Comparison of ENCODE assay signal across 12 mouse cellular contexts in the genomic region with DNA sequence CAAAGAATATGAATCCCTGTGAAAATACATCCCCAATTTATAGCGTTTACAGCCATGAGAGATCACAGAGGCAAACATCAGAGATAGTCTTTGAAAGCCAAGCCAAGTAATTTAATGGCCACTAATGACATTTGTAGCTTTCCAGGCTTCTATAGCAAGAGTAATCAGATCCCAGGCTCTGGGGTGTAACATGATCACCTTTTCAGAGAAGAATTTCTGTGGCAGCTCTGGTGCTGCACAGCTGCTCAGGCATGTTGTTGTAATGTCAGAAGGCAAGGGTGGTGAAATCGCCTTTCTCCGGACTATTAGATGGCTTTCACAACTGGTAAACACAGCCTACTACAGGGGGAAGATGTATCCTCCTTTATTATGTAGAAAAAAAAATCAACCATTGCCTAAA.
DNase-seq lines count a peak whose midpoint lies in the region; ATAC-seq and TF ChIP-seq lines count a peak whose summit lies in the region.
"Had no signal": no experiment of that assay in that cellular context is flagged by ENCODE, and none has a peak within 500 bp of the region (broad histone marks: within the 10 kb centered on the region; RNA-seq: fewer than 3 reads in every experiment).

No protein-coding gene starts in this region.

- H3K9me3 ChIP-seq in kidney, postnatal 0 days (replicated peaks; ENCODE audit: low read length): no peaks in the 10 kb centered on the region
- H3K9me3 ChIP-seq in embryonic facial prominence, embryonic 15.5 days (replicated peaks): no peaks in the 10 kb centered on the region
- H3K9me3 ChIP-seq in lung, postnatal 0 days (ENCODE audit: low read length): no peaks in the 10 kb centered on the region
- H3K9me3 ChIP-seq: liver, embryonic 15.5 days had no signal

- ATAC-seq in kidney, postnatal 0 days (replicated peaks; ENCODE audit: low FRiP score, low read depth): peak; percentile 72; the same call in 1 of the 2 replicates
- ATAC-seq in embryonic facial prominence, embryonic 15.5 days (ENCODE audit: insufficient number of reproducible peaks, low FRiP score, low TSS enrichment, low read depth): peak; percentile 67
- ATAC-seq in lung, postnatal 0 days: no peak
- ATAC-seq: hindbrain, embryonic 16.5 days had no signal

- no peak overlapping the region for H3K27ac ChIP-seq in kidney, postnatal 0 days
- H3K27ac ChIP-seq in embryonic facial prominence, embryonic 15.5 days (replicated peaks): peak overlapping the region; percentile 66
- no peak overlapping the region for H3K27ac ChIP-seq in lung, postnatal 0 days (ENCODE audit: low read length)
- H3K27ac ChIP-seq: liver, embryonic 15.5 days had no signal

- no peak for TF ChIP-seq EP300 in lung, postnatal 0 days (IDR thresholded peaks at IDR 0.05)

- no peaks in the 10 kb centered on the region for H3K79me2 ChIP-seq in myocyte (ENCODE audit: control insufficient read depth, insufficient read depth)

- no peaks in the 10 kb centered on the region for H3K36me3 ChIP-seq in kidney, postnatal 0 days (ENCODE audit: insufficient read depth, low read length)
- H3K36me3 ChIP-seq in embryonic facial prominence, embryonic 15.5 days: no peaks in the 10 kb centered on the region
- no peaks in the 10 kb centered on the region for H3K36me3 ChIP-seq in myocyte (ENCODE audit: control insufficient read depth, insufficient read depth)
- H3K36me3 ChIP-seq in lung, postnatal 0 days (ENCODE audit: insufficient read depth, low read length): no peaks in the 10 kb centered on the region
- H3K36me3 ChIP-seq: liver, embryonic 15.5 days had no signal

- no peaks in the 10 kb centered on the region for H3K4me1 ChIP-seq in kidney, postnatal 0 days (replicated peaks; ENCODE audit: insufficient read depth, low read length)
- peaks cover 14% of the 10 kb centered on the region; the same call in 1 of the 2 replicates for H3K4me1 ChIP-seq in embryonic facial prominence, embryonic 15.5 days
- H3K4me1 ChIP-seq in lung, postnatal 0 days (ENCODE audit: insufficient read depth, low read depth, low read length): no peaks in the 10 kb centered on the region
- H3K4me1 ChIP-seq: liver, embryonic 15.5 days had no signal

- H3ac ChIP-seq in myocyte (ENCODE audit: control insufficient read depth, insufficient read length): no peak overlapping the region

- no peak overlapping the region for H3K9ac ChIP-seq in kidney, postnatal 0 days (ENCODE audit: low read depth, low read length)
- no peak overlapping the region for H3K9ac ChIP-seq in embryonic facial prominence, embryonic 15.5 days
- H3K9ac ChIP-seq in lung, postnatal 0 days (replicated peaks; ENCODE audit: low read depth): no peak overlapping the region
- H3K9ac ChIP-seq: liver, embryonic 15.5 days had no signal

- H3K27me3 ChIP-seq in kidney, postnatal 0 days (ENCODE audit: insufficient read depth, low read length): no peaks in the 10 kb centered on the region
- no peaks in the 10 kb centered on the region for H3K27me3 ChIP-seq in embryonic facial prominence, embryonic 15.5 days
- no peaks in the 10 kb centered on the region for H3K27me3 ChIP-seq in myocyte (ENCODE audit: control insufficient read depth, insufficient read depth, insufficient read length)
- H3K27me3 ChIP-seq in lung, postnatal 0 days (replicated peaks; ENCODE audit: insufficient read depth, low read length): no peaks in the 10 kb centered on the region
- H3K27me3 ChIP-seq: liver, embryonic 15.5 days had no signal

- no peak for TF ChIP-seq CTCF in kidney, postnatal 0 days (IDR thresholded peaks at IDR 0.05; ENCODE audit: low read depth)
- TF ChIP-seq CTCF in lung, postnatal 0 days (IDR thresholded peaks at IDR 0.05): no peak

- DNase-seq in kidney, postnatal 0 days (ENCODE audit: low spot score): peak; percentile 79
- DNase-seq in kidney, adult 11 months: no peak
- peak; percentile 56 for DNase-seq in embryo, embryonic 10 days (ENCODE audit: low spot score)
- DNase-seq in lung, postnatal 0 days (ENCODE audit: low spot score): no peak
- DNase-seq in heart, adult 9 months (ENCODE audit: low spot score in 2 of 2): no peak
- DNase-seq: adrenal gland, postnatal 25 days; gastrocnemius, postnatal 10 days; thymus, postnatal 14 days had no signal

- 17% methylated on average over 3 of the region's 3 CpGs for WGBS in kidney, postnatal 0 days
- 22% methylated on average over 3 of the region's 3 CpGs for WGBS in embryonic facial prominence, embryonic 15.5 days
- WGBS in lung, postnatal 0 days: 55% methylated on average over 3 of the region's 3 CpGs

- H3K4me2 ChIP-seq in kidney, postnatal 0 days (ENCODE audit: low read length): no peak overlapping the region
- H3K4me2 ChIP-seq in embryonic facial prominence, embryonic 15.5 days (replicated peaks): no peak overlapping the region
- H3K4me2 ChIP-seq in myocyte (ENCODE audit: low read depth): peak overlapping the region; percentile 53
- H3K4me2 ChIP-seq in lung, postnatal 0 days (replicated peaks; ENCODE audit: low read depth, low read length): no peak overlapping the region
- H3K4me2 ChIP-seq: liver, embryonic 15.5 days had no signal

- H3K4me3 ChIP-seq in kidney, postnatal 0 days (replicated peaks; ENCODE audit: low read depth, low read length): no peak overlapping the region
- no peak overlapping the region for H3K4me3 ChIP-seq in embryonic facial prominence, embryonic 15.5 days (replicated peaks)
- no peak overlapping the region for H3K4me3 ChIP-seq in myocyte
- H3K4me3 ChIP-seq in lung, postnatal 0 days (ENCODE audit: low read depth, low read length): no peak overlapping the region
- H3K4me3 ChIP-seq: liver, embryonic 15.5 days had no signal

- TF ChIP-seq POLR2A in myocyte (IDR thresholded peaks at IDR 0.05; ENCODE audit: insufficient read length, low read depth): no peak

TF ChIP-seq in myocyte, 11 proteins besides CTCF, POLR2A, EP300 and RAD21:
- TF ChIP-seq CEBPB (IDR thresholded peaks at IDR 0.05; ENCODE audit: insufficient read depth, poor library complexity, severe bottlenecking) (peak; percentile 45; the same call in 1 of the 2 replicates), TCF12 (IDR thresholded peaks at IDR 0.05; ENCODE audit: insufficient read depth, poor library complexity, severe bottlenecking) (peak; percentile 54), MYOG (IDR thresholded peaks at IDR 0.05; ENCODE audit: control insufficient read depth in 1 of 3, insufficient read depth in 1 of 3, insufficient read length in 2 of 3, low read depth in 2 of 3) (peak in 2 of 3 experiments; percentile 64 to 80), MAX (IDR thresholded peaks at IDR 0.05; ENCODE audit: low read depth) (no peak), MYOD1 (IDR thresholded peaks at IDR 0.05; ENCODE audit: control insufficient read depth in 1 of 3, insufficient read length in 2 of 3, low read depth in 2 of 3) (peak; percentile 87 to 97 (median 89))

Comparison
In these comparisons a context has a peak if more than half of its experiments do, and no peak if none do; other contexts are left out.
1. DNase-seq: peak in kidney, postnatal 0 days (single experiment) and embryo, embryonic 10 days (single experiment); none in kidney, adult 11 months (single experiment), lung, postnatal 0 days (single experiment) and heart, adult 9 months (0 of 2).